Mouse (Mus musculus) hindbrain, embryonic 11.5 days (tissue): Measurements from ENCODE around the gene Slc35b1. TPM values are rescaled to one million over a fixed set of nuclear protein-coding genes. Genes with fewer than 3 reads are reported as not detected.

Experiments used
- ATAC-seq: fragments of 200-750 bp; cut with Nextera tagmentation; 2 replicates; pipeline ENCODE4 v1.8.0; 2017; ENCODE audit warnings: mild to moderate bottlenecking, moderate TSS enrichment, moderate library complexity; ENCODE audit not compliant: low FRiP score
- DNase-seq: peaks from one replicate; pipeline ENCODE4 v3.0.0-alpha.2; 2015; ENCODE audit warnings: low spot score
- H3K27ac ChIP-seq: fragments of 300-500 bp; sonication (generic); 2 replicates; pipeline ENCODE4 v1.5.1; 2014; ENCODE audit warnings: mild to moderate bottlenecking, low read depth, low read length
- H3K27me3 ChIP-seq: fragments of 300-500 bp; sonication (generic); 2 replicates; pipeline ENCODE4 v1.6.1; 2014; ENCODE audit warnings: mild to moderate bottlenecking, low read length, moderate library complexity, mixed read lengths; ENCODE audit not compliant: control insufficient read depth, insufficient read depth
- H3K36me3 ChIP-seq: fragments of 300-500 bp; sonication (generic); 2 replicates; pipeline ENCODE4 v1.6.1; 2014; ENCODE audit warnings: mild to moderate bottlenecking, low read length, moderate library complexity, mixed read lengths; ENCODE audit not compliant: control insufficient read depth, insufficient read depth
- H3K4me1 ChIP-seq: fragments of 300-500 bp; sonication (generic); replicated peaks from 2 replicates; pipeline ENCODE4 v1.6.1; 2014; ENCODE audit warnings: low read length, mixed read lengths; ENCODE audit not compliant: control insufficient read depth, insufficient read depth
- H3K4me2 ChIP-seq: fragments of 300-500 bp; sonication (generic); replicated peaks from 2 replicates; pipeline ENCODE4 v1.6.1; 2014; ENCODE audit warnings: mild to moderate bottlenecking, low read depth, low read length
- H3K4me3 ChIP-seq: fragments of 300-500 bp; sonication (generic); 2 replicates; pipeline ENCODE4 v1.5.1; 2014; ENCODE audit warnings: low read depth, low read length
- H3K9ac ChIP-seq: fragments of 300-500 bp; sonication (generic); 2 replicates; pipeline ENCODE4 v1.6.1; 2014; ENCODE audit warnings: low read depth, low read length
- H3K9me3 ChIP-seq: fragments of 300-500 bp; sonication (generic); 2 replicates; pipeline ENCODE4 v1.6.1; 2016; ENCODE audit warnings: low read length; ENCODE audit not compliant: control insufficient read depth
- WGBS: fragments of 180-500 bp; shearing (Covaris S2); extraction: QIAGEN DNeasy Blood & Tissue Kit; methylation state at CpG from one replicate; pipeline ENCODE4 v1.1.7; 2014; 5-methylcytosine and 5-hydroxymethylcytosine counted together
- polyA plus RNA-seq: library from polyadenylated mRNA; unstranded; fragments of >200 nt; fragmentation: Nextera tagmentation; extraction: Ambion mirVana; gene quantifications from 2 replicates; pipeline ENCODE4 v1.2.1, GENCODE M21; 2014

The Slc35b1 gene
- 134 and 143 TPM in 2 replicates for polyA plus RNA-seq

DNA sequence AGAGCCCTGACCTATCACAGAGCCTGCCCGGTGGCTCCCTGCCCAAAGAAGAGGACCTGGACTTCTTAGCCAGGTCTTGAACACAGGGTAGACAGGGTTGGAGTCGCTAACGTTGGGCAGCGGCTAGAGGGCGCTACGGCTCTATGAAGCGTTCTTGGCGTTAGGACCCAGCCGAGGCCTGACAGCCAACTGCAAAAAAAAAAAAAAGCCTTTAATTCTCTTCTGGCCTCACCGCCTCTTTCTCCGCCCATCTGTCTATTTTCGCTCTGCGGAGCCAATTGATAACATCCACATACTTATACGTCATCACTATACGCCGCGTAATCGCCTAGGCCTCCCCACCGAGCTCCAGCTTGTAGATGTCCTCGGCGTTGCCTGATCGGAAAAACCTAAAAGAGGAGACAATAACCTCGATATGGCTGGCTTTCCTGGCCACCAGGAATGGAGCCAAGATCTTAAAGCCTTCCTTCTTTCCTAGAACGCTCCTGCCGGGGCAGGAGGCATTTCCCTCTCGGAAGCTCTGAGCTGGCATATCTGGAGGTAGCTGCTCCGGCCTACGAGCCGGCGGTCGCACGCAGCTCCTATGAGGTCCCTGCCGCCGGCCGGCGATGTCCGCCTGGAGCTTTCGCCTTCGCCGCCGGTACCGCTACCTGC is at the start of gene Slc35b1:
Gene Slc35b1 (plus strand): TSS at position 374 of the 654 bp plus-strand sequence.
- Histone ChIP-seq H3K9ac (peak within 1 kb of the TSS; percentile 89), H3K4me3 (peak within 1 kb of the TSS; percentile 75), H3K9me3 (no peaks in the 10 kb centered on the region), H3K4me2 (peak within 1 kb of the TSS; percentile 33), H3K27ac (peak within 1 kb of the TSS; percentile 74), H3K4me1 (no peaks in the 10 kb centered on the region), H3K36me3 (peaks cover 12% of the 10 kb centered on the region; the same call in 1 of the 2 replicates), H3K27me3 (no peaks in the 10 kb centered on the region)
- DNase-seq (peak; percentile 95), ATAC-seq (peak; percentile 96)
- WGBS, result under 1% methylated on average over 42 of the region's 42 CpGs

- Histone ChIP-seq H3K27ac (no peak within 1 kb of the TSS), H3K27me3 (no peaks in the 10 kb centered on the region), H3K9me3 (no peaks in the 10 kb centered on the region), H3K4me3 (peak within 1 kb of the TSS; percentile 85), H3K4me2 (peak within 1 kb of the TSS; percentile 89), H3K4me1 (peaks cover 2% of the 10 kb centered on the region; the same call in 1 of the 2 replicates), H3K36me3 (no peaks in the 10 kb centered on the region), H3K9ac (peak within 1 kb of the TSS; percentile 70)
- ATAC-seq (peak; percentile 98), DNase-seq (peak; percentile 86)
- 0% methylated on average over 13 of the region's 27 CpGs for WGBS
Measured at GRCm38 (mm10) chr11:95336568-95337128, 47.8 kb upstream of the Slc35b1 start, which contains the start of gene Fam117a. Fam117a (plus strand) TSS chr11:95337018.

GRCm38 (mm10) chr11:95337129-95337813 is 47.2 kb upstream of the Slc35b1 start:
- Histone ChIP-seq H3K9ac (peak overlapping the region; percentile 70), H3K27ac (no peak overlapping the region), H3K9me3 (no peaks in the 10 kb centered on the region), H3K4me1 (peaks cover 2% of the 10 kb centered on the region; the same call in 1 of the 2 replicates), H3K27me3 (no peaks in the 10 kb centered on the region), H3K4me2 (peak overlapping the region; percentile 89), H3K36me3 (no peaks in the 10 kb centered on the region), H3K4me3 (peak overlapping the region; percentile 85)
- WGBS, result under 1% methylated on average over 45 of the region's 50 CpGs
- ATAC-seq, result peak; percentile 85
- DNase-seq, result peak; percentile 78

DNA sequence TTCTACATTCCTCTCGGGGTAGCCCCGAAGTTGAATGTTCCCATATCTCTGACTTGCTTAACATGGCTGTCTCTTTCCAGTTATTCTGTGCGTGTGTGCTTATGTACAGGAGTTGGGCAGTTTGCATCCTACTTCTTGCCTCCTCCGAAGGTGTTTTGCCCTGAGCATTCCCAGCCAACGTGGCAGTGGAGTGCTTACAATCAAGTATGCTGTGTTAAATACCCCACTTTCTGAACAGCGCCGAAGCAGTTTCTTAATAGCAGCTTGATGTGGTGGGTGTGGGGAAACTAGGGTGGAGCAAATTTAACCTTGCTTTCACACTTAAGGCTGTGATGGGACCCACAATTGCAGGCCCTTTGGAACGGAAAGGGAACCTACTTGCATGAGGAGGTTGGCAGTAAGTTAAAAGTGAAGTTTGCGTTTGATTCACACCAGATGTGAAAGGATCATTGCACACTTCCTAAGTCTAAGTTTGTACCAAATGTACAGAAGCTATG is 46.6 kb upstream of the Slc35b1 start:
- 26% methylated on average over 9 of the region's 9 CpGs for WGBS
- Histone ChIP-seq H3K9ac (peak overlapping the region; percentile 70), H3K4me2 (peak overlapping the region; percentile 89)

GRCm38 (mm10) chr11:95339471-95340021 is 44.9 kb upstream of the Slc35b1 start:
- peak; percentile 27 for DNase-seq
- H3K4me2 ChIP-seq, result no peak overlapping the region; the same call in 1 of the 2 replicates
- H3K27me3 ChIP-seq, result no peaks in the 10 kb centered on the region
- H3K36me3 ChIP-seq, result no peaks in the 10 kb centered on the region
- ATAC-seq, result no peak
- H3K4me1 ChIP-seq, result peaks cover 2% of the 10 kb centered on the region; the same call in 1 of the 2 replicates
- H3K9me3 ChIP-seq, result no peaks in the 10 kb centered on the region
- H3K27ac ChIP-seq, result no peak overlapping the region
- H3K4me3 ChIP-seq, result no peak overlapping the region; the same call in 1 of the 2 replicates
- 15% methylated on average over 14 of the region's 14 CpGs for WGBS
- H3K9ac ChIP-seq, result no peak overlapping the region

More for the DNA sequence above, 46.6 kb upstream of the Slc35b1 start:
- H3K4me3 ChIP-seq, result peak overlapping the region; percentile 85
- no peak overlapping the region for H3K27ac ChIP-seq
- ATAC-seq (no peak), DNase-seq (no peak)
- no peaks in the 10 kb centered on the region for H3K27me3 ChIP-seq
- no peaks in the 10 kb centered on the region for H3K36me3 ChIP-seq
- H3K4me1 ChIP-seq, result peaks cover 2% of the 10 kb centered on the region; the same call in 1 of the 2 replicates
- H3K9me3 ChIP-seq, result no peaks in the 10 kb centered on the region

DNA sequence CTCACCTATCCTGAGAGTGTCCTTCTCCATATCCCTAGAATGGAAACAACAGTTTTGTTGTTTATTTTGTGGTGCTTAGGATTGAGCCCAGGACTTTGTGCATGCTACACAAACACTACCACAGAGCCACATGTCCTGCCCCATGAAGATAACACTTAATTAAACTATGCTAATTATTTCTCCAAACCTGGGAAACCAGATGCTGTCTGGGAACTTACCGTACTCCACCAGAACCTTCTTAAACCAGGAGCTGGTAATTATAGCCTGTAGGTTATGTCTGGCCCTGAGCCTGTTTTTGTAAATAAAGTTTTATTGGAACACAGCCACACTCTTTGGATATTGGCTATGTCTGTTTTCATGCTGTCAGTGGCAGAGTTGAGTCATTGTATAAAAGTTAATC is 44.2 kb upstream of the Slc35b1 start:
- Histone ChIP-seq H3K4me2 (no peak overlapping the region), H3K27ac (no peak overlapping the region), H3K4me3 (no peak overlapping the region), H3K36me3 (no peaks in the 10 kb centered on the region), H3K9ac (no peak overlapping the region), H3K9me3 (no peaks in the 10 kb centered on the region), H3K4me1 (peaks cover 2% of the 10 kb centered on the region; the same call in 1 of the 2 replicates), H3K27me3 (no peaks in the 10 kb centered on the region)
- 76% methylated on average over 1 of the region's 1 CpGs for WGBS
- DNase-seq (no peak), ATAC-seq (no peak)

DNA sequence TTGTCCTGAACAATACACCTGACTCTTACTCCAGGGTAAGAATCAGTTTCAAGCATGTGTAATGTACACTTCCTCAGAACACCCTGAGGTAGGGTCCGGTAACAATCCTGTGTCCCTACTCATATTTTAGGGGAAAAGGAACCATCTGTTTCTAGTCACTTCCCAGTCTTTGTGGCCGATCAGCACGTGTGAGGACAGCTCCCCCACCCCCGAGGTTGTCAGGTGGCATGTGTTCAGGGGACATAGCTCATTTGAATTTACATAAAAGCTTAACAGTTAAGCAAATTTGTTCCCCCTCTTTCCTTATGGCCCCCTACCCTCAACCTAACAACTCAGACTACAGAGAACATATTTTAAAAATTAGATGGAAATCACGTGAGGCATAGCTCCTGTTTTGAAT is 43.8 kb upstream of the Slc35b1 start:
- Histone ChIP-seq H3K9ac (no peak overlapping the region), H3K4me2 (no peak overlapping the region), H3K9me3 (no peaks in the 10 kb centered on the region), H3K27me3 (no peaks in the 10 kb centered on the region), H3K36me3 (no peaks in the 10 kb centered on the region), H3K4me3 (no peak overlapping the region), H3K27ac (no peak overlapping the region), H3K4me1 (peaks cover 2% of the 10 kb centered on the region; the same call in 1 of the 2 replicates)
- WGBS, result 43% methylated on average over 5 of the region's 5 CpGs
- DNase-seq, result no peak
- ATAC-seq, result no peak

DNA sequence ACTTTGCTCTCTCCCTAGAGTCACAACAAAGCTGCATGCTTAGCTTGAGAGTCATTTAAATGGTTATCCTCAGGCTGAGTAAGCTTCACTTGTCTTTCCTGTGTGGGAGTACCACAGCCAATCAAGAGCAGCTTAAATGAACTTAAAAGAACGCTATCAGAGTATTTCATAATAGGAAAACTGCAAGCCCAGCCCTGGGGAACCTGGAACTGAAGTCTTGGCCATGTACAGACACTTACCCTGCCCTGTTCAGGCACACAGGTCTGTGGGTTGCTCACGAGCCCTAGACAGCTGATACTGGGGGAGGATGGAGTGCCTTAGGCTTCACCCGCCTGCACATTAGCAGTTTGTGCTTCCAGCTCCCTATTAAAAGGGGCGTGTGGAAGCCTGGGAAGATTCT is 41.3 kb upstream of the Slc35b1 start:
- no peak for ATAC-seq
- no peak overlapping the region for H3K4me3 ChIP-seq
- H3K9me3 ChIP-seq, result no peaks in the 10 kb centered on the region
- WGBS, result 82% methylated on average over 4 of the region's 4 CpGs
- H3K4me2 ChIP-seq, result no peak overlapping the region
- no peaks in the 10 kb centered on the region for H3K27me3 ChIP-seq
- peaks cover 2% of the 10 kb centered on the region; the same call in 1 of the 2 replicates for H3K4me1 ChIP-seq
- no peak overlapping the region for H3K9ac ChIP-seq
- H3K36me3 ChIP-seq, result no peaks in the 10 kb centered on the region
- H3K27ac ChIP-seq, result no peak overlapping the region
- no peak for DNase-seq
